Mouse (Mus musculus) spleen, postnatal 10 days (tissue): ENCODE measurements around the gene Nacad.

Experiments
- DNase-seq, 2 experiments: peaks; one replicate each; pipeline ENCODE4 v3.0.0; 2021 to 2022; ENCODE audit warnings: low spot score in 2 of 2

Nacad gene

GRCm38 (mm10) chr11:6603887-6604603, 1.8 kb downstream of the Nacad start:
- DNase-seq = peak in 1 of 2 experiments; percentile 46

DNA sequence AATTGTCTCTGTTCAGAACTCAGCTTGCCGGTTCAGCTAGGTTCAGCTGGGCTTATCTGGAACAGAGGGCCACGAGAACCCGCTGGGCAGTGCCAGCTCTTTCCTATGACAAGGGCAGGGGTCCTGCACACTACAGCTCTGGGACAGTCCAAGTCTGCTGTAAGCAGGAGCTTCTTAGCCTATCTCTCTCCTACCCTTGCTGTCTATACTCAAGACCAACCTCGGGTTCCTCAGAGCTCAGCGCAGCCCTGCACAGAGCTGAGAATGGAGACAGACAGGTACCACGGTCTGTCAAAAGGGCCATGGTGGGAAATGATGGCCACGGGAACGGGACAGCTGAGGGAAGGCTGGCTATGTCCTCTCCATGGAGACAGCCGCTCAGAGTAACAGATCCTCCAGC, 2.6 kb downstream of the Nacad start:
- no peak for DNase-seq

- DNase-seq = no peak
Measured at GRCm38 (mm10) chr11:6602662-6603061, 3.2 kb downstream of the Nacad start.

GRCm38 (mm10) chr11:6601649-6602480, 4.0 kb downstream of the Nacad start:
- no peak for DNase-seq

GRCm38 (mm10) chr11:6600284-6600944, 5.4 kb downstream of the Nacad start:
- peak in 1 of 2 experiments; percentile 62 for DNase-seq

DNA sequence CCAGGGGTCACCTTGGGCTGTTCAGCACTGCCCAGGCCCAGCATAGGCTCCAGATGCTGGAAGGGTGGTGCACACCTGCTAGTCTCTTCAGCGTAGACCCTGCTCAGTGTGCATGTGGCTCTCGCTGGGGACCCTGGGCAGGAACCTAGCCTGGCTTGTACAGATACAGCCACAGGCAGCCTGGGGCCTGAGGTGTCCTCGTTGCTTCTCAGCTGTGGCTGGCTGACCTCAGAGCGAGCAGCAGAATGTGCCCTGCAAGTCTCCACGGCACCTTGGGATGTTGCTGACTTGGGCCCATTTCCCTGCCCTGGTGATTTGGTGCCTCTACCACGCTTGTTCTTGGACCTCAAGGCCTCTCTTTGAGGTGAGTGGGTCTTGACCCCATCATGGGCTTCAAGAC, 6.0 kb downstream of the Nacad start:
- peak; percentile 33 to 42 for DNase-seq

DNA sequence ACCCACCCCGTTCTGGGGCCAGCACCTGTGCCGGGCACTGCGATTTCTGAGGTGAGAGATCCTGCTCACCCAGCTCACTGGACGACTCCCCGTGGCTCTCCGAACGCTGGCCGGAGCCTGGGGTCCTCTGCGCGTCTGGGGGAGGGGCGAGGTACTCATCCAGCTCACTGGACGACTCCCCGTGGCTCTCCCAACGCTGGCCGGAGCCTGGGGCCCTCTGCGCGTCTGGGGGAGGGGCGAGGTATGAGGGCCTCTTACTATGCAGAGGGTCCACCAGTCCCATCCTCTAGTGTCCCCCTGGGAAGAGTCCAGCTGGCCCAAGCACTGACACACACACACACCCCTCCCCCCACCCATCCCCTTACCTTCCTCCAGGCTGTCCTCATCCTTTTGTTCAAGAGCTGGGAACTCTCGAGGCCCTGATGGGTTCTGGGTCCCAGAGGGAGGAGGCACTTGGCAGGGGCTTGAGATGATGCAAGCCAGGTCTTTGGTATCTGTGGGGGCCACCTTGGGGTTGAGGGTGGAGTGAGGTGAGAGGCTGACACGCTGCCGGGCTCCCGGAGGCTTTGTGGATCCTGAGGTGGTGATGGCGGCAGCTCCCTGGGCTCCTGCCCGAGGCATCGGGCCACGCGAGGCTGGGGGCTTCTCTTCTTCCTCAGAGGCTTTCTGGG, 6.7 kb downstream of the Nacad start:
- DNase-seq = peak; percentile 58 to 82

GRCm38 (mm10) chr11:6598191-6598889, 7.5 kb downstream of the Nacad start:
- DNase-seq = peak in 1 of 2 experiments; percentile 28

DNA sequence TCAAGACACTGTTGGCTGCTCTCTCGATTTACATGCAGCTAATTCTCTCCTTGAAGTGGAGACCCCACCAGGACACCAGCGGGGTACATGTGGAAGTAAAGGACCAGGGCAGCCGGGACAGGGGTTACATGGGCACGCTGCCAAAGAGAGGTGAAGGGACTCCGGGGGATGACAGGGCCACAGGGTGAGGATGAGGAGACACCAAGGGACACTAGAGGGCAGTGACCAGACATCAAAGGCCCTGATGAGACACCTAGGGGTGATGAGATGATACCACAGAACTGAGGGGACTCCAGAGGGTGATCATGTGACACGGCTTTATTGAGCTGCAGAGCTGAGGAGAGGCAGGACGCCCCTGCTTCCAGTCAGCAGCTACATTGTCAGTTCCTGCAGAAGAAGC, 8.3 kb downstream of the Nacad start:
- DNase-seq = no peak

DNA sequence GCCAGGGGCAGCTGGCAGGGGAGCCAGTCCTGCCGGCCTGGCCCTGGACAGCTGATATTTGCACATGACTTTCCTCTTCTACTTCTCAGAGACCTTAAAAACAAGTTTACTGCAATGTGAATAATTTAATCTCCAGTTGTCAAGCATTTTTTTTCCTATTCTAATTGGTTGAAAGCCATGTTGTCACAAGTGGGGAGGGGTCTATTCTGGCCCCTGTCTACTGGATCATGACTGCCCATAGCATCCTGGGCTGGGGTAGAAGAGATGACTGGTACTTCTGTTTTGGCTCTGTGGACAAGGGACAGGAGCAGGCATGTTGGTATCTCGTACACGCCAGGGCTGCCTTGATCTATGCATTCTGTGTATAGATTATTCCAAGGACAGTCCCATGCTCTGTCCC, 9.2 kb downstream of the Nacad start:
- DNase-seq = no peak

DNA sequence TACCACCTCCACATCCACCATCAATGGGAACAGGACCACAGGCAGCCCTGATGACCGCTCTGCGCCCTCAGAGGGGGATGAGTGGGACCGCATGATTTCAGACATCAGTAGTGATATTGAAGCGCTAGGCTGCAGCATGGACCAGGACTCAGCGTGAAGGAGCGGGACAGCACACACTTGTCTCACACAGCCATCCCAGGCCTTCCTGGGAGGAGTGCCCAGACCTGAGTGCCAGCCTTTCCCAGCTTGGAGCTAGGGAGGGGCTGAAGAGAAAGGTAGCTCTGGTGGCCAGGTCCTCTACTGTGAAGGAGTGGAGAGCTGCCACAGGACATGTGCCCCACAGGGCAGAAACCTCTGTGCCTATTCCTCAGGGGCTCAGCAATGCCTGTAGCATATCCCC, 9.6 kb downstream of the Nacad start:
- no peak for DNase-seq

- DNase-seq = no peak
Measured at GRCm38 (mm10) chr11:6595339-6595738, 10.5 kb downstream of the Nacad start.

GRCm38 (mm10) chr11:6594845-6595244, 11.0 kb downstream of the Nacad start:
- no peak for DNase-seq

GRCm38 (mm10) chr11:6593406-6593805, 12.4 kb downstream of the Nacad start:
- DNase-seq = no peak

DNA sequence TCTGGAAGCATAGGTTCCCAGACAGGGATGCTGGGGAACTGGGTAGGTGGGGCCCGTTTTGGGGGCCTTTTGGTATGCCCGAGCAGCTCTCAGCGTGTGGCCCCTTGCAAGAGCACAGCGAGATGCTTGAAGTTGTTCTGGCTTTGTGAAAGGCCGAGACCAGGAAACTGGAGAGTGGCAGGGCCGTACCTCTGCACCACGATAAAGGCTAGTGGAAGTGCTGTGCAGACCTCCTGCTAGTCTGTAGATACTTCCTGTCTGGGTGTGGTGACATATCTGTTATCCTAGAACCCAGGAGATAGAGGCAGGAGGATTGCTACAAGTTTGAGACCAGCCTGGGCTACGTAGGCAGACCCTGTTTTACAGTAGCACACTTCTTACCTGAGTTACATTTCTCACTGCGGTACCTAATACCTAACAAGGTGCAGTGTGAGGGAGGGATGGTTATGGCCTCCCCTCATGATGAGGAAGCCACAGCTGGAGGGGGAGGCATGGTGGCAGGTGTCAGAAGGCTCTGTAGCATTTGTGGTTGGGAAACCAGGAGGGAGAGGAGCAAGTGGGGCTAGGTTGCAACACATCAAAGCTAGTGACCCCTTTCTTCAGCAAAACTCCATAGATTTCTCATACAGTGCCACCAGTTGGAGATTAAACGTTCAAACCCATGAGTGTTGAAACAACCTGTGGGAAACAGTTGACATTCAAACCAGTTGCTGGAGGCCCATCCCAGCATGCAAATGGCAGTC, 14.7 kb downstream of the Nacad start:
- peak in 1 of 2 experiments; percentile 44 for DNase-seq

- no peak for DNase-seq
Measured at GRCm38 (mm10) chr11:6589838-6590237, 16.0 kb downstream of the Nacad start.

DNA sequence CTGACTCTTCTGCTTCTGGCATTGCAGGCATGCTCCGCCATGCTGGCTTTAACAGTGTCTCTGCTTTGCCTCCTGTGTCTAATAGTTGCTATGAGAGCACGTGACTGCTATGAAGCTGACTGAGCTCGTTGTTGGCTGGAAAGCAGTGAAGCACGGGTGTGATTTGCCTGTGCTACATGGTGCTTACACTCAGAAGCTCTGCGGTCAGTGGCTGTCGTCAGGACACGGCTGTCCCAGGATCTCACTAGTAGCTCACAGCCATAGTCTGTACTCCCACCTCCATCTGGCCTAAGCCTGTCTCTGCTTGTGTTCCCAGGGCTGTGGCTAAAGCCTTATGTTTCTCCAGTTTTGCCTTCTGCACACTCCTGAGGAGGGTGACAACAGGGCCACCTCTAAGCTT, 17.6 kb downstream of the Nacad start:
- peak in 1 of 2 experiments; percentile 51 for DNase-seq

DNA sequence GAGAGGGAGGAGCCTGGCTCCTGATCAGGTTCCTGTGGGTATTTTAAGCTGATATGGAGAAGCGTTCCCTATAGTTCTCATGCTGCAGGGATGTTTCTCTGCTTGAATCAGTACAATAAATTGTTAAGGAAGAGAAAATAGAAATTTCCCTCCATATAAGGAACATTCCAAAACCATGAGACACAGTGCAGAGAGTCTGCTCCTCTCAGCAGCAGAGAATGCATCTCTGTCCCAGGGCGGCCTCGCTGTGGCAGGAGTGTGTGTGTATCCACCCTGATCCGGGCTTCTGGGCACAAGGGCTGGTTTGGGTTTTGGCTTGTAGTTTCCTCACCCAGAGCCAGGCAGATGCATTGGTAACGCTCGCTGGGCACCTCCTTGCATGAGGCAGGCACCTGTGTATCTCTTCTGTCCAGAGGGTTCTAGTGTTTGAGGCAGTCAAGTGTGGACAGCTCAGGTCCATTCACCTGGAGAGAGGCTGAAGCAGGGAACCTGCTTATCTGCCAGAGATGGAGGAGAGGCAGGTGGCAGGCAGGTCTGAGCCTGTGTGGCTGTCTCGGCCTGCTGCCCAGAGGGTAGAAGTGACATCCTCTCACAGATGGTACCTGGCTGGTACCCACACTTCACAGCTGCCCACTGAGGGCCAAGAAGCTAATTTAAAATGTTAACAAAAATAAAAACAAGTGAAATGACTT, 18.5 kb downstream of the Nacad start:
- DNase-seq = peak in 1 of 2 experiments; percentile 31

DNA sequence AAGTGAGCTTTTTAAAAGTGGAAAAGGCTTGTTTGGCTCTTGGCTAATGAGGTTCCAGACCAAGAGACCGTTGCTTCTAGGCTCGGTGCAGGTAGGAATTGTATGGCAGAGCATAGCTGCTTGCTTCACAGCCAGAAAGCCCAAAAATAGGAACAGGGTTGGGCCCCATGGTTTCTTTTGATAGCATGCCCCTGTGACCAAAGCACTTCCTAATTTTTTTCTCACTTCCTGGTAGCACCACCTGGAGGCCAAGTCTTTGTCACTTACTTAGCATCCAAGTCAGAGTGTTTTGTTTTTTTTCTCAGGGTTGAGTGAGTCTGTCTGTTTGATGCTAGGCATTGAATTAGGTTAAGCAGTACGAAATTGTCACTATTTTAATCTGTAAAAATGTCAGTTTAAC, 19.2 kb downstream of the Nacad start:
- peak in 1 of 2 experiments; percentile 62 for DNase-seq

DNA sequence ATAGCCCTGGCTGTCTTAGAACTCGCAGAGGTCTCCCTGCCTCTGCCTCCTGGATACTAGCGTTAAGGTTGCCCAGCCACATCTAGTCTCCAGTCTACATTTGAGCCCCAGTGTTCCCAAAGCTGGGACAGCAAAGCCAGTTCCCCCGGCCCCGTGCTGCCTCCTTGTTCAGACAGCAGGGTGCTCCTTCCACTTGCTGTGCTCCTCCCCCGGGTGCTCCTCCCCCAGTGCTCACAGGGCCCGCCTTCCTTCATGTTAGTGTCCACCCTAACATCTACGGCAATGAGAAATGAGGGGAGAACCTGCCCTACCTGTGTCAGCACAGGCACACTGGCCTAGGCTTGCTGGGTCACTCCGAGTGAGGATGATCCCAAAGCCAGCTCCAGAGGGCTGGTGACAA, 20.1 kb downstream of the Nacad start:
- DNase-seq = peak in 1 of 2 experiments; percentile 34
